Mouse (Mus musculus) embryonic facial prominence, embryonic 15.5 days (tissue): ENCODE data around the gene Scp2d1. TPM values are rescaled to one million over a fixed set of nuclear protein-coding genes. Genes with fewer than 3 reads are reported as not detected.

Source experiments
- ATAC-seq: fragments of 200-750 bp; cut with Nextera tagmentation; 2 replicates; pipeline ENCODE4 v1.8.0; 2017; ENCODE audit warnings: low read depth, moderate TSS enrichment; ENCODE audit not compliant: insufficient number of reproducible peaks, low FRiP score, low TSS enrichment
- H3K27ac ChIP-seq: fragments of 300-500 bp; sonication (generic); replicated peaks from 2 replicates; pipeline ENCODE4 v1.5.1; 2015; ENCODE audit warnings: mild to moderate bottlenecking, inconsistent platforms
- H3K27me3 ChIP-seq: fragments of 300-500 bp; sonication (generic); 2 replicates; pipeline ENCODE4 v1.6.1; 2015; ENCODE audit warnings: inconsistent platforms
- H3K36me3 ChIP-seq: fragments of 300-500 bp; sonication (generic); 2 replicates; pipeline ENCODE4 v1.6.1; 2015; ENCODE audit warnings: mild to moderate bottlenecking, inconsistent platforms
- H3K4me1 ChIP-seq: fragments of 300-500 bp; sonication (generic); 2 replicates; pipeline ENCODE4 v1.6.1; 2015; ENCODE audit warnings: inconsistent platforms
- H3K4me2 ChIP-seq: fragments of 300-500 bp; sonication (generic); replicated peaks from 2 replicates; pipeline ENCODE4 v1.6.1; 2015; ENCODE audit warnings: mild to moderate bottlenecking, inconsistent platforms
- H3K4me3 ChIP-seq: fragments of 300-500 bp; sonication (generic); replicated peaks from 2 replicates; pipeline ENCODE4 v1.5.1; 2015; ENCODE audit warnings: mild to moderate bottlenecking, inconsistent platforms
- H3K9ac ChIP-seq: fragments of 300-500 bp; sonication (generic); 2 replicates; pipeline ENCODE4 v1.6.1; 2015; ENCODE audit warnings: inconsistent platforms
- H3K9me3 ChIP-seq: fragments of 300-500 bp; sonication (generic); replicated peaks from 2 replicates; pipeline ENCODE4 v1.6.1; 2016; ENCODE audit warnings: inconsistent platforms
- WGBS: fragments of 180-500 bp; shearing (Covaris S2); methylation state at CpG from one replicate; pipeline ENCODE4 v1.1.7; 2015; 5-methylcytosine and 5-hydroxymethylcytosine counted together
- polyA plus RNA-seq: library from polyadenylated mRNA; unstranded; fragments of >200 nt; fragmentation: Nextera tagmentation; extraction: Ambion mirVana; gene quantifications from 2 replicates; pipeline ENCODE4 v1.2.1, GENCODE M21; 2015

The Scp2d1 gene
- polyA plus RNA-seq, 1 experiment from 2014 or later, result not detected

DNA sequence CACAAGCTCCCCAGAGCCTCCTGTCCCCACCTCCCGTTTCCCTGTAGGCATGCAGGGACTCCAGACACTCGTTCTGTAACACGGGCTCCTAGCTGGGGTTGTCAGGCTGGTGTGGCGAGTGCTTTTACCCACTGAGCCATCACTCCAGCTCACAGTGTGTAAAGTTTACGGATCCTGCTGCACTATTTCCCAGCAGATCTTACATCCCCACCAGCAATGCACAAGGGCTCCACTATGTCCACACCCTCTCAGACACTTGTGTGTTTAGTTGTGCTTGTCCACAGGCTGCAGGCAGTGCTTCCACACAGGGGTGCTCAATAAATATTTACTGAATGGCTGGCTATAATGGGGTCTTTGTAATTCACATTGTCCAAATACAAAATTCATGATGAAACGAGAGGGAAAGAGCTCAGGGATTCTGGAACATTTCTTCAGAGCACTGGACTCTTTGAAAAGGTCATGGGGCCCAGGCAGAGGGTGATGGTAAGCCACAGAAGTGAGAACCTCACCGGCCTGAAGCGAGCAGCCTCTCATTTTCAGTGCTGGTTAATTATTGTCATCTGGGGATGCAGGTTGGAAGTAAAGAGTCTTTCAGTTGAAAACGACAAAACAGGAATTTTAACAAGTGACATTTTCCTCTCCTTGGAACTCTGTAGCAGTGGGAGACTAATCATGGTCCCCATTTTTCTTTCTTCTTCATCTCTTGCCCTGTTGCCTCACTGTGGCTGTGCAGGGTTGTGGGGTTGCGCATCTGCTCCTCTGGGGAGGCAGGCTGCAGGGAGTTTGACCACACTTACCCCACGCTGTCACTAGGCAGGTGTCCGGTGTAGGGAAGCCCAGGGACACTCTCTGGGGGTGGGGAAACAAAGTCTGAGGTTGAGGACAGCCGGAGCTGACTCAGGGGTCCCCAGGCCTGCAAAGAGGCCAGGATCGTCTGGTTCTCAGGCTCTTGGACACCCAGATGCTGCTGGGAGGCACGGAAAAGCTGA is 15.4 kb upstream of the Scp2d1 start:
- H3K36me3 ChIP-seq, result no peaks in the 10 kb centered on the region
- WGBS, result 55% methylated on average over 15 of the region's 15 CpGs
- peaks cover 6% of the 10 kb centered on the region; the same call in 1 of the 2 replicates for H3K4me1 ChIP-seq
- H3K4me3 ChIP-seq, result no peak overlapping the region
- no peak for ATAC-seq
- H3K4me2 ChIP-seq, result no peak overlapping the region
- H3K9ac ChIP-seq, result no peak overlapping the region
- no peak overlapping the region for H3K27ac ChIP-seq
- no peaks in the 10 kb centered on the region for H3K9me3 ChIP-seq
- no peaks in the 10 kb centered on the region for H3K27me3 ChIP-seq

- Histone ChIP-seq H3K36me3 (no peaks in the 10 kb centered on the region), H3K4me2 (no peak overlapping the region), H3K9ac (no peak overlapping the region), H3K27me3 (no peaks in the 10 kb centered on the region), H3K4me3 (no peak overlapping the region), H3K4me1 (no peaks in the 10 kb centered on the region), H3K27ac (no peak overlapping the region), H3K9me3 (no peaks in the 10 kb centered on the region)
- 59% methylated on average over 8 of the region's 8 CpGs for WGBS
- no peak for ATAC-seq
Observed at GRCm38 (mm10) chr2:144828457-144828985, 5.1 kb downstream of the Scp2d1 start.

DNA sequence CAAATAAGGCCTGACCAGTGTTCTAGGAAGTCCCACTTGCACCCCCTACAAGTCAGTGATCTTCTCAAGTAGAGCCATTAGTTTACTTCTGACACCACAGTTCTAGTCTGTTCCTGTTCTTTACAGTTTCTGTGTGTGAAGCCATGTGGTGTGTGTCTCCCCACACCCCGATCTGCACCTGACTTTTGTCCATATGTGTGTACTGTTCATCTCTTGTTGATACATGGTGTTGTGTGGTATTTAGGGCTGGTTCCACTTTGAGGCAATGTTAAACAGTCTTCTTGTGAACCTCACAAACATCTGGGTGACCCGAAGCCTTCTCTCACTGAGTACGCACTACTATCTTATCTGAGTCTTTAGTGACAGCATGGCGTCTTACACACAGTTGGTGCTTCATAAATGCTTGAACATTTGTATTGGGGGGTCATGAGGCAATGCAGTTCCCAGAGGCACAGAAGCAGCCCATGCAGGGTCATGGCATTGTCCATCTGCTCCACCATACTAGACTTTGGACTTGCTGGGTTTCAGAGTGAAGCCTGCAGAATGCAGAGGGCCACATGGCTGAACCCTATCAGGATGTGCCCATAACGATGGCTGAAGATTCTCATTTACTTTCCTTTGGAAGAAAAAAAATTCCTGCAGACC is 13.3 kb downstream of the Scp2d1 start:
- no peaks in the 10 kb centered on the region for H3K36me3 ChIP-seq
- 88% methylated on average over 5 of the region's 5 CpGs for WGBS
- no peak overlapping the region for H3K4me2 ChIP-seq
- no peak overlapping the region for H3K4me3 ChIP-seq
- ATAC-seq, result no peak
- H3K9ac ChIP-seq, result no peak overlapping the region
- no peaks in the 10 kb centered on the region for H3K27me3 ChIP-seq
- H3K9me3 ChIP-seq, result no peaks in the 10 kb centered on the region
- no peaks in the 10 kb centered on the region for H3K4me1 ChIP-seq
- H3K27ac ChIP-seq, result no peak overlapping the region

GRCm38 (mm10) chr2:144837312-144837679 is 13.8 kb downstream of the Scp2d1 start:
- Histone ChIP-seq H3K9me3 (no peaks in the 10 kb centered on the region), H3K27ac (no peak overlapping the region), H3K27me3 (no peaks in the 10 kb centered on the region), H3K4me3 (no peak overlapping the region), H3K4me1 (no peaks in the 10 kb centered on the region), H3K9ac (no peak overlapping the region), H3K4me2 (no peak overlapping the region), H3K36me3 (no peaks in the 10 kb centered on the region)
- WGBS, result 68% methylated on average over 3 of the region's 3 CpGs
- ATAC-seq, result no peak

- H3K36me3 ChIP-seq, result no peaks in the 10 kb centered on the region
- H3K27me3 ChIP-seq, result no peaks in the 10 kb centered on the region
- no peak for ATAC-seq
- no peak overlapping the region for H3K4me3 ChIP-seq
- H3K4me1 ChIP-seq, result no peaks in the 10 kb centered on the region
- H3K4me2 ChIP-seq, result no peak overlapping the region
- H3K9me3 ChIP-seq, result no peaks in the 10 kb centered on the region
- no peak overlapping the region for H3K27ac ChIP-seq
- WGBS, result 76% methylated on average over 2 of the region's 2 CpGs
- no peak overlapping the region for H3K9ac ChIP-seq
Observed at GRCm38 (mm10) chr2:144868827-144869226, 45.4 kb downstream of the Scp2d1 start.

Other genes starting within 250 kb of the Scp2d1 start
- gene Smim26, start 229.6 kb upstream of the Scp2d1 start, polyA plus RNA-seq, result 31.8 and 34.2 TPM in 2 replicates
- 36.9 and 38.3 TPM in 2 replicates for gene Dtd1, start 223.8 kb upstream of the Scp2d1 start, polyA plus RNA-seq